Mouse (Mus musculus): ENCODE data around the gene Hmgn1.

- no peak for TF ChIP-seq CTCF (IDR thresholded peaks at IDR 0.05; ENCODE audit: low read depth, low read length)
- no peak for TF ChIP-seq EP300 (IDR thresholded peaks at IDR 0.05; ENCODE audit: insufficient read depth, low read depth, low read length)
- no peak for TF ChIP-seq POLR2A (IDR thresholded peaks at IDR 0.05; ENCODE audit: insufficient read depth, low read length)
These were observed 12.8 kb downstream of the Hmgn1 start for GRCm38 (mm10) chr16:96114729-96115128.

Data from ES-Bruce4 (cell line).